Mouse (Mus musculus) brain, adult 2 months (tissue): ENCODE results near the gene Cyp2g1.
"Not testable (repeated sequence)": the region's sequence is repeated elsewhere in the genome, so short reads cannot be mapped to it uniquely, and the experiment has no call there.

Experiments
- DNase-seq: peaks from one replicate; pipeline ENCODE4 v3.0.0; 2011; ENCODE audit warnings: low read depth, low spot score

Gene Cyp2g1

GRCm38 (mm10) chr7:26808592-26808991 lies at the start of gene Cyp2g1:
Gene Cyp2g1, plus strand, starts transcription at chr7:26808892.
- no peak for DNase-seq

- no peak for DNase-seq
Observed at GRCm38 (mm10) chr7:26767084-26767483, 41.6 kb upstream of the Cyp2g1 start.

- no peak for DNase-seq
Observed at GRCm38 (mm10) chr7:26769881-26770470, 38.7 kb upstream of the Cyp2g1 start.

- no peak for DNase-seq
Observed at GRCm38 (mm10) chr7:26772866-26773586, 35.7 kb upstream of the Cyp2g1 start.

GRCm38 (mm10) chr7:26775866-26776265 lies 32.8 kb upstream of the Cyp2g1 start:
- peak; percentile 49 for DNase-seq

GRCm38 (mm10) chr7:26777806-26778205 lies 30.9 kb upstream of the Cyp2g1 start:
- DNase-seq = no peak

GRCm38 (mm10) chr7:26778474-26778873 lies 30.2 kb upstream of the Cyp2g1 start:
- peak; percentile 51 for DNase-seq

GRCm38 (mm10) chr7:26779799-26780416 lies 28.8 kb upstream of the Cyp2g1 start:
- DNase-seq = peak; percentile 24

GRCm38 (mm10) chr7:26780510-26780909 lies 28.2 kb upstream of the Cyp2g1 start:
- DNase-seq = peak; percentile 42

- no peak for DNase-seq
Observed at GRCm38 (mm10) chr7:26780998-26781766, 27.5 kb upstream of the Cyp2g1 start.

- DNase-seq = no peak
Observed at GRCm38 (mm10) chr7:26781767-26782131, 26.9 kb upstream of the Cyp2g1 start.

GRCm38 (mm10) chr7:26783163-26783562 lies 25.5 kb upstream of the Cyp2g1 start:
- peak; percentile 5 for DNase-seq

- DNase-seq = not testable (repeated sequence)
Observed at GRCm38 (mm10) chr7:26786013-26786412, 22.7 kb upstream of the Cyp2g1 start.

GRCm38 (mm10) chr7:26789984-26790383 lies 18.7 kb upstream of the Cyp2g1 start:
- DNase-seq = no peak

- peak; percentile 56 for DNase-seq
Observed at GRCm38 (mm10) chr7:26800104-26800503, 8.6 kb upstream of the Cyp2g1 start.

GRCm38 (mm10) chr7:26800996-26801395 lies 7.7 kb upstream of the Cyp2g1 start:
- no peak for DNase-seq

- DNase-seq = not testable (repeated sequence)
Observed at GRCm38 (mm10) chr7:26831556-26832292, 23.0 kb downstream of the Cyp2g1 start.

- DNase-seq = not testable (repeated sequence)
Observed at GRCm38 (mm10) chr7:26832668-26833067, 24.0 kb downstream of the Cyp2g1 start.

GRCm38 (mm10) chr7:26835059-26835458 lies 26.4 kb downstream of the Cyp2g1 start, which contains the start of gene Cyp2a5:
Gene Cyp2a5, plus strand, starts transcription at chr7:26835305.
- DNase-seq = not testable (repeated sequence)

- DNase-seq = not testable (repeated sequence)
Observed at GRCm38 (mm10) chr7:26843400-26843799, 34.7 kb downstream of the Cyp2g1 start.

- DNase-seq = not testable (repeated sequence)
Observed at GRCm38 (mm10) chr7:26850063-26850462, 41.4 kb downstream of the Cyp2g1 start.
